Mouse (Mus musculus) heart, adult 2 months (tissue): ENCODE measurements around the gene Pou3f3. TPM values are rescaled to one million over a fixed set of nuclear protein-coding genes. Genes with fewer than 3 reads are reported as not detected.

Experiments used
- DNase-seq, 2 experiments: peaks; one replicate each; pipeline ENCODE4 v3.0.0; 2021
- H3K27ac ChIP-seq: fragments of 200-600 bp; 2 replicates; pipeline ENCODE4 v1.8.1; 2022
- H3K27me3 ChIP-seq: fragments of 200-500 bp; 2 replicates; pipeline ENCODE4 v1.6.1; 2012; ENCODE audit warnings: mild to moderate bottlenecking, low read length, inconsistent platforms, mixed read lengths; ENCODE audit not compliant: control insufficient read depth, insufficient read depth
- H3K36me3 ChIP-seq: fragments of 200-500 bp; 2 replicates; pipeline ENCODE4 v1.6.1; 2012; ENCODE audit warnings: low read length, inconsistent platforms; ENCODE audit not compliant: control insufficient read depth, insufficient read depth
- H3K4me1 ChIP-seq: fragments of 200-500 bp; 2 replicates; pipeline ENCODE4 v1.6.1; 2011; ENCODE audit warnings: low read length; ENCODE audit not compliant: control insufficient read depth, insufficient read depth
- H3K4me3 ChIP-seq: fragments of 200-600 bp; 2 replicates; pipeline ENCODE4 v1.8.1; 2022
- H3K79me2 ChIP-seq: fragments of 200-500 bp; replicated peaks from 2 replicates; pipeline ENCODE4 v1.6.1; 2012; ENCODE audit warnings: mild to moderate bottlenecking, inconsistent platforms, low read length, moderate library complexity, mixed read lengths; ENCODE audit not compliant: control insufficient read depth, insufficient read depth
- H3K9ac ChIP-seq: fragments of 200-500 bp; 2 replicates; pipeline ENCODE4 v1.6.1; 2012; ENCODE audit warnings: low read depth, mild to moderate bottlenecking, control low read depth, inconsistent platforms, low read length, mixed read lengths
- CTCF ChIP-seq: fragments of 200-600 bp; IDR thresholded peaks from 2 replicates; pipeline ENCODE4 v1.8.1; 2022; ENCODE audit warnings: antibody characterized with exemption, mild to moderate bottlenecking, moderate library complexity
- EP300 ChIP-seq: fragments of 200-500 bp; IDR thresholded peaks from 2 replicates; pipeline ENCODE4 v1.6.1; 2011; ENCODE audit warnings: low read depth, low read length, control low read depth; ENCODE audit not compliant: insufficient read depth
- POLR2A ChIP-seq: fragments of 200-500 bp; IDR thresholded peaks from 2 replicates; pipeline ENCODE4 v1.6.1; 2011; ENCODE audit warnings: mild to moderate bottlenecking, low read depth, low read length, control low read depth; ENCODE audit not compliant: insufficient read depth
- WGBS: fragments of 180-500 bp; shearing (Covaris S2); methylation state at CpG from one replicate; pipeline ENCODE4 v1.1.7; 2018; 5-methylcytosine and 5-hydroxymethylcytosine counted together
- intact Hi-C: fragments of 180-260 bp; cut with DNase I; formaldehyde crosslinking; loops from one replicate; pipeline ENCODE4 v1.15.1; 2025
- long read RNA-seq: library from polyadenylated mRNA; stranded (forward); transcript quantifications from one replicate; pipeline ENCODE4 v2.0.0, GENCODE M21; 2021
- polyA plus RNA-seq: library from polyadenylated mRNA; depleted of rRNA; stranded (reverse); fragments of >200 nt; gene quantifications from 2 replicates; pipeline ENCODE4 v1.2.3, GENCODE M21; 2012; rRNA removed
- total RNA-seq, 2 experiments: library from RNA; stranded (reverse); gene quantifications; 2 replicates each; pipeline ENCODE4 v1.2.3; 2021

Pou3f3 gene
- total RNA-seq: not detected
- polyA plus RNA-seq: not detected in 2 replicates
- long read RNA-seq: 0 reads

- Histone ChIP-seq H3K27me3 (peaks cover 37% of the 10 kb centered on the region), H3K79me2 (no peaks in the 10 kb centered on the region), H3K36me3 (no peaks in the 10 kb centered on the region), H3K9ac (no peak within 1 kb of the TSS), H3K4me3 (peak within 1 kb of the TSS; percentile 17; the same call in 1 of the 2 replicates), H3K27ac (no peak within 1 kb of the TSS), H3K4me1 (peaks cover 1% of the 10 kb centered on the region)
- intact Hi-C loops: loop anchor here (10.0 kb wide), 1 partner anchor 1431 kb away; no protein-coding TSS in a partner anchor
- TF ChIP-seq POLR2A (no peak), CTCF (no peak), EP300 (no peak)
- 4% methylated on average over 19 of the region's 21 CpGs for WGBS
- no peak for DNase-seq
Measured at GRCm38 (mm10) chr1:42695578-42695915, at the start of gene Pou3f3. Gene Pou3f3, plus strand, starts transcription at chr1:42695768.

DNA sequence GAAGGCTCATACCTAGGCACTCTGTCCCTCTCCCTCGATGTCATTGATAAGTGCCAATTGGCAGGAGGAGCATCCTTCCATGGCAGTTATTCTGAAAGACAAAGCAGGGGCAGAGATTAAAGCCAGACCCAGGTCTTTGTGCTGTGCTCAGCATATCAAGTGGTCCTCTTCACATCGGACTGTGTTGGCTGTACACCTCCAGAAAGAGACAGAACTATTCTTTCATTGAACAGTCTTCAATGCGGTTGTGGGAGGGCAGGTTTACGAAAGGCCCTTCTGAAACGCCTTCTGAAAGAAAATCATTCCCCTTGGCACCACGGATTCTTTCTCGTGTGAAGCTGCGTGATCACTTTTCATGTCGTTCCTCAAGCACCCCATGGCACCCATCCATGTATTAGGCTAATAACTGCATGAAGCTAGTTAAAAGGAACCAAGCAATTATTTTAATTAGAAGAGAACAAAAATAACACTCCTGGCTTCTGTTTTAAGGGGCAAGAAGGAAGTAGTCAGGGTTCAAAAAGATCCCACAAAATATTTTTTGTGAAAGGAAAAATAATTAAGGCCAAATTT is 47.1 kb upstream of the Pou3f3 start:
- whole genome bisulfite sequencing: 84% methylated on average over 9 of the region's 9 CpGs
- Histone ChIP-seq H3K79me2 (no peaks in the 10 kb centered on the region), H3K36me3 (no peaks in the 10 kb centered on the region), H3K4me3 (no peak overlapping the region), H3K4me1 (no peaks in the 10 kb centered on the region), H3K27ac (no peak overlapping the region), H3K27me3 (no peaks in the 10 kb centered on the region), H3K9ac (no peak overlapping the region)
- DNase-seq: no peak
- intact Hi-C loops: no loop called here
- no peak for TF ChIP-seq POLR2A
- no peak for TF ChIP-seq CTCF
- TF ChIP-seq EP300: no peak

DNA sequence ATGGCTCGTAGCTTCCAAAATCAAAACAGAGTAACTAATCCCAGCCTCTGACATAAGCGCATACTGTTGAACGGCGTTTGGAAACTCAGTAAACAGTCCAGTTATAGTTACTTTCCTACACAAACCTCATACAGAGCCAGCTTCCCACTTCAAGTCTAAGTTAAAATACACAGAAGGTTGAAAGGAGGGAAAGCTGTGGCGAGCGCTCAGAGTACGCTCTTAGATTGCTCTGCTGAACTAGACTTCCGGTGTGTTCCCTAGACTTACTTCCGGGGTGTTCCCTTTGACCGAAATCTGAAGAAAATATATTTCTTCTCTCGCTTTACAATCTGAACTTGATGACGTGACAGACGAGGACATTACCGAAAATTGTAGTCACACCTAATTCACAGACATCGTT is 44.1 kb upstream of the Pou3f3 start:
- H3K4me1 ChIP-seq: no peaks in the 10 kb centered on the region
- no peak overlapping the region for H3K27ac ChIP-seq
- TF ChIP-seq CTCF: no peak
- H3K27me3 ChIP-seq: no peaks in the 10 kb centered on the region
- DNase-seq: no peak
- H3K36me3 ChIP-seq: no peaks in the 10 kb centered on the region
- H3K79me2 ChIP-seq: no peaks in the 10 kb centered on the region
- no peak overlapping the region for H3K9ac ChIP-seq
- intact Hi-C loops: no loop called here
- 88% methylated on average over 15 of the region's 15 CpGs for WGBS
- H3K4me3 ChIP-seq: no peak overlapping the region

DNA sequence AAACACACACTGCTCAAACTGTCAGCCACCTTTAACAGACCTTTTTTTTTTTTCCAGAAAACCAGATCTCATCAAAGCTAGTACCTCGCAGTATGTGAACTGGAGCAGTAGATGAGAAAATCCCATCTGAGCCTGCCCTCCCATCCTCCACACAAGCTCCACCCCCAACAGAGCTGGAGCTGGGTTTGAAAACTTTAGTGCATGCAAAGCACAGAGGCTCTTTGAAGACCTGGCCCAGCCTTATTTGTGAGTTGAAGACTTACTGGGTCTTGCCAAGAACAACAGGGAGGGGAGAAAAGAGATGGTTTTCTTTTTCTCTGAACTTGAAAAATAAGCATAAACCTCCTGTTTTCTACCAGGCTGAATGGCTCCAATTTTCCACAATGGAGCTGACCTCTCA is 28.0 kb upstream of the Pou3f3 start:
- TF ChIP-seq POLR2A (no peak), CTCF (no peak), EP300 (no peak)
- no peaks in the 10 kb centered on the region for H3K36me3 ChIP-seq
- H3K27me3 ChIP-seq: no peaks in the 10 kb centered on the region
- no peak overlapping the region for H3K27ac ChIP-seq
- H3K4me1 ChIP-seq: no peaks in the 10 kb centered on the region
- no peak overlapping the region for H3K9ac ChIP-seq
- intact Hi-C loops: no loop called here
- DNase-seq: no peak
- no peak overlapping the region for H3K4me3 ChIP-seq
- WGBS: 78% methylated on average over 1 of the region's 1 CpGs
- no peaks in the 10 kb centered on the region for H3K79me2 ChIP-seq

DNA sequence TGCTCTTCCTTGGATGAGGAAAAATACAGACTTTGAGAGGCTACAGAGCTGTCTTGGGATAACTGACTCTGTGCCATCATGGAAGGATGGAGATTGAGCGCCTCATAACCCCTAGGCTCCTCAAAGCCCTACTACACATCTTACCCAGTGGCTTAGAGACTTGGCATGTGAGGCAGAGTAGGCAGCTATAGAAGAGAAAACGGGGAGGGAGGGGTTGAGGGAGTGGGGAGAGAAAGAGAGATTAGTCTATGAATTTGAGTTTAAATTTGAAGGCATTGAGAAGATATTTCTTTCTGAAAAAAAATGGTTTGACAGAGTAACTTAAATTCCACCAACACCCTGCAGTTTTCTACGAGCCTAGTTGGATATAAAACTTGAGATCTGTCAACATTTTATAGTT is 14.9 kb upstream of the Pou3f3 start:
- Histone ChIP-seq H3K27ac (no peak overlapping the region), H3K4me1 (no peaks in the 10 kb centered on the region), H3K27me3 (peaks cover 7% of the 10 kb centered on the region), H3K9ac (no peak overlapping the region), H3K79me2 (no peaks in the 10 kb centered on the region), H3K4me3 (no peak overlapping the region), H3K36me3 (no peaks in the 10 kb centered on the region)
- WGBS: 76% methylated on average over 3 of the region's 3 CpGs
- TF ChIP-seq EP300: no peak
- no peak for TF ChIP-seq POLR2A
- no peak for TF ChIP-seq CTCF
- DNase-seq: no peak
- intact Hi-C loops: no loop called here

DNA sequence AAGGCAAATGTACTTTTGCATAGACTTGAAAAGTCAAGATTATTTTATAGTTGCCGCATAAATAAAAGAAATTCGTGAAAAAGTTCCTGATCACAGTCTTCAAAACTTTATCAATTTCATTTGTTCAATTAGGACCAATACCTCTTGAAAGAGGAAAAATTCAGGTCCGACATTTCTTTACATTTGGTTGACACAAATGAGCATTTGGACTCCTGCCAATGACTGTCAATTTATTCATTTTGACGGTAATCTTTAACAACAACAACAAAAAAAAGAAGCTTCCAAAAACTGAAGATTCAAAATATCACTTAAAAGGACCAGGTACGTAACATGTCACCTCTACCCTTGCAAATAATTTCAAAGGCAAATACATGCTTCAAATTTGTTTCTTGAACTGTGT is 13.8 kb upstream of the Pou3f3 start:
- Histone ChIP-seq H3K9ac (no peak overlapping the region), H3K27ac (no peak overlapping the region), H3K27me3 (peaks cover 14% of the 10 kb centered on the region), H3K4me1 (no peaks in the 10 kb centered on the region), H3K36me3 (no peaks in the 10 kb centered on the region), H3K4me3 (no peak overlapping the region), H3K79me2 (no peaks in the 10 kb centered on the region)
- intact Hi-C loops: no loop called here
- DNase-seq: no peak
- WGBS: 77% methylated on average over 5 of the region's 5 CpGs
- TF ChIP-seq EP300 (no peak), POLR2A (no peak), CTCF (no peak)
